Mouse (Mus musculus): Measurements from ENCODE around the gene Psd4. TPM values are rescaled to one million over a fixed set of nuclear protein-coding genes. Genes with fewer than 3 reads are reported as not detected.
A peak's percentile ranks its signal among the peaks of the same experiment; 100 is the strongest.

The Psd4 gene
- polyA plus RNA-seq, 1 experiment from 2014 or later = 6.3 TPM

GRCm38 (mm10) chr2:24453206-24453605 is 85.8 kb downstream of the Psd4 start:
- Histone ChIP-seq H3K36me3 (no peaks in the 10 kb centered on the region), H3K9me3 (no peaks in the 10 kb centered on the region), H3K4me2 (replicated peaks) (no peak overlapping the region), H3K4me1 (replicated peaks) (no peaks in the 10 kb centered on the region), H3K27ac (no peak overlapping the region), H3K4me3 (replicated peaks) (no peak overlapping the region), H3K9ac (no peak overlapping the region), H3K27me3 (replicated peaks) (no peaks in the 10 kb centered on the region)
- 70% methylated on average over 5 of the region's 5 CpGs for WGBS
- no peak for ATAC-seq

DNA sequence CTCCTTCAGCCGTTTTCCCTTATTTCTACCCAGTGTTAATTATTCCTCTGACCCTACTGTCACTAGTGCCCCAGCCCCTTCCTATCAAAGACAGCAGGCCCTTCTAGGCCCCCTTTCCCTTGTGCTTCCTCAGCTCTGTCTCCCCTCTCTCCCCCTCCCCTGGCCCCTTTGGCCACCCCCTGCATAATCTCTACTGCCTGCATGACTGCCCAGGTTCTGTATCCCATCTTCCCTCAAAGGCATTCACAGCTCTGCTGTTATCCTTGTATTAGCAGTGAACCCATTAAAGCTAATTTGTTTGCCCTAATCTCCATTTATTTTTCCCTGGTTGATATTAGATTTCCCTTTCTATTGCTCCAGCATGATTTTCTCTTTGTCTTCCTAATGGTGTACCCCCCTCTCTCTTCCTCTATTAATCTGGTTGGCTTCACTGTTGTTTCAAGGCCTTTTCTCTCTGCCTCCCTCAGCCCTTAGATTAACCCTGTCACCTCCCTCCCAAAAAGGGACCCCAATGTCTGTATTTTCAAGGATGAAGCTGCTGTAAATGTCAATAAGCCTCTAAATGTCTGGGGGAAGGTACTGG is 87.1 kb downstream of the Psd4 start:
- 0 out of 2 replicates have a peak, but pooled peaks have one; percentile 4 for ATAC-seq
- Histone ChIP-seq H3K4me2 (replicated peaks) (no peak overlapping the region), H3K4me1 (replicated peaks) (no peaks in the 10 kb centered on the region)

DNA sequence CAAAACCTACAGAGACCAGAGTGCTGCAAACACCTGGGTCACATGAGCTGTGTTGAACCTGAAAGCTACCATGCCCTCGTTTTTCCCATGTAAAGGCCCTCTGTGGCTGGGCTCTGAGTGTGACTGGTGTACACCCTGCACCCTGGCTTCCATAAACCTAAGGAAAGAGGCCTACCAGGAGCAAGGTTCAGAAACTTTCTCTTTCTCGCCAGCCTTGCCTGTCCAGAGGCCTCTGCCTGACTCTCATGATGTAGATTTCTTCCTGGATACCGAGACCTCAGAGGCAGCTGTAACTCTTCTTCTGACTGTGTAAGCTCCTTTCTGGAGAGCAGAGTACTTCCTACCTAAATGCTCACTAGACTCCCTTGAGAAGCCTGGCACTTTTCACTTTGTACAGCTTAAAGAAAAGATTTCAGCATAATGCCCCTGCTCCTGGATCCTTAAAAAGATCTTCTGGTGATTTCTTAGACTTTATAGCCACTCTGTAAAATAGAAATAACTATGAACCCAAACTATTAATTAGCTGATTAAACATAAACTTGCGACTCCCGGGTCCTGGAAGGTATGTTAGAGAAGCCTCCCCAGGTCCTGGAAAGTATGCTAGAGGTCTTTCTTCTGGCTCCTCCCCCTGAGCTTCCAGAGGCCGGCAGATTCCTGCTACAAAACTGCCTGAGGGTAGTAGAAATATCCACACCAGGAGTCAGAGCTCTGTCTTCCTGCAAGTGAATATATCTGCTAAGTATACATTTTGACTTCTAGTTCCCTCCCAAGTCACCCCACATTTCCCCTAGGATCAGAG is 87.9 kb downstream of the Psd4 start:
- no peak overlapping the region for H3K9ac ChIP-seq
- H3K9me3 ChIP-seq = no peaks in the 10 kb centered on the region
- 14% methylated on average over 6 of the region's 6 CpGs for WGBS
- H3K36me3 ChIP-seq = no peaks in the 10 kb centered on the region
- H3K4me2 ChIP-seq (replicated peaks) = no peak overlapping the region
- H3K27ac ChIP-seq = peak overlapping the region; percentile 49
- H3K4me1 ChIP-seq (replicated peaks) = 0 out of 2 replicates have a peak, but pooled peaks cover 3% of the 10 kb centered on the region
- no peak overlapping the region for H3K4me3 ChIP-seq (replicated peaks)
- H3K27me3 ChIP-seq (replicated peaks) = no peaks in the 10 kb centered on the region
- ATAC-seq = peak; percentile 93

More for the DNA sequence above, 87.1 kb downstream of the Psd4 start:
- Histone ChIP-seq H3K27ac (peak overlapping the region; percentile 49), H3K27me3 (replicated peaks) (no peaks in the 10 kb centered on the region), H3K36me3 (no peaks in the 10 kb centered on the region), H3K4me3 (replicated peaks) (no peak overlapping the region), H3K9ac (no peak overlapping the region), H3K9me3 (no peaks in the 10 kb centered on the region)
- 65% methylated on average over 1 of the region's 1 CpGs for WGBS

GRCm38 (mm10) chr2:24456841-24457240 is 89.5 kb downstream of the Psd4 start:
- no peak for ATAC-seq
- H3K4me3 ChIP-seq (replicated peaks) = no peak overlapping the region
- H3K4me2 ChIP-seq (replicated peaks) = no peak overlapping the region
- H3K4me1 ChIP-seq (replicated peaks) = 0 out of 2 replicates have a peak, but pooled peaks cover 7% of the 10 kb centered on the region
- no peaks in the 10 kb centered on the region for H3K9me3 ChIP-seq
- H3K27ac ChIP-seq = no peak overlapping the region
- H3K27me3 ChIP-seq (replicated peaks) = no peaks in the 10 kb centered on the region
- WGBS = 87% methylated on average over 4 of the region's 4 CpGs
- no peaks in the 10 kb centered on the region for H3K36me3 ChIP-seq
- no peak overlapping the region for H3K9ac ChIP-seq

GRCm38 (mm10) chr2:24460112-24460807 is 92.9 kb downstream of the Psd4 start:
- no peak overlapping the region for H3K4me3 ChIP-seq (replicated peaks)
- H3K27me3 ChIP-seq (replicated peaks) = no peaks in the 10 kb centered on the region
- peaks cover 7% of the 10 kb centered on the region; the same call in 1 of the 2 replicates for H3K4me1 ChIP-seq (replicated peaks)
- peak overlapping the region; percentile 41; the same call in 1 of the 2 replicates for H3K27ac ChIP-seq
- H3K9me3 ChIP-seq = no peaks in the 10 kb centered on the region
- no peaks in the 10 kb centered on the region for H3K36me3 ChIP-seq
- WGBS = 12% methylated on average over 9 of the region's 9 CpGs
- peak overlapping the region; percentile 49 for H3K4me2 ChIP-seq (replicated peaks)
- ATAC-seq = no peak
- H3K9ac ChIP-seq = no peak overlapping the region

DNA sequence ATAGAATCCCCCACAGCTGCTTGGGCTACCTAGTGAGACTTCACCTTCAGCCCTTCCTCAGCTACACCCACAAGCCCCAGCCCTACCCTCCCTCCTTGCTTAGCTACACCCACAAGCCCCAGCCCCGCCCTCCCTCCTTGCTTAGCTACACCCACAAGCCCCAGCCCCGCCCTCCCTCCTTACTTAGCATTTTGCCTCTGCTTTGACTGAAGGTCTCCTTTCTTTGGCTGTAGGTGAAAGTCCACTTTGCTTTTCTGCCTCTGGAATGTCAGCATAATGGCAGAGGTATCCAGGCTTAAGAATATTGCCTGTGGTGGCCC is 93.4 kb downstream of the Psd4 start:
- Histone ChIP-seq H3K9me3 (no peaks in the 10 kb centered on the region), H3K4me3 (replicated peaks) (no peak overlapping the region), H3K4me2 (replicated peaks) (peak overlapping the region; percentile 49), H3K9ac (no peak overlapping the region), H3K4me1 (replicated peaks) (peaks cover 7% of the 10 kb centered on the region; the same call in 1 of the 2 replicates), H3K27me3 (replicated peaks) (no peaks in the 10 kb centered on the region), H3K36me3 (no peaks in the 10 kb centered on the region), H3K27ac (0 out of 2 replicates have a peak overlapping the region, but pooled peaks have one; percentile 41)
- peak; percentile 90 for ATAC-seq
- WGBS = 18% methylated on average over 2 of the region's 2 CpGs

Other genes starting within 250 kb of the Psd4 start
- not detected in 2 replicates for gene Il1f8, start 214.4 kb upstream of the Psd4 start, polyA plus RNA-seq (2015; fragmentation: Nextera tagmentation; extraction: Ambion mirVana)
- not detected in 2 replicates for gene Il1f9, start 181.1 kb upstream of the Psd4 start, polyA plus RNA-seq (2015; fragmentation: Nextera tagmentation; extraction: Ambion mirVana)
- gene Il1f6, start 152.2 kb upstream of the Psd4 start, polyA plus RNA-seq (2015; fragmentation: Nextera tagmentation; extraction: Ambion mirVana) = not detected in 2 replicates
- gene Il1f5, start 90.6 kb upstream of the Psd4 start, polyA plus RNA-seq (2015; fragmentation: Nextera tagmentation; extraction: Ambion mirVana) = not detected in 2 replicates
- not detected in 2 replicates for gene Il1f10, start 76.4 kb upstream of the Psd4 start, polyA plus RNA-seq (2015; fragmentation: Nextera tagmentation; extraction: Ambion mirVana)
- gene Il1rn, start 30.7 kb upstream of the Psd4 start, polyA plus RNA-seq (2015; fragmentation: Nextera tagmentation; extraction: Ambion mirVana) = 0.68 and 2.4 TPM in 2 replicates
- 0.73 and 1.1 TPM in 2 replicates for gene Pax8, start 108.0 kb downstream of the Psd4 start, polyA plus RNA-seq (2015; fragmentation: Nextera tagmentation; extraction: Ambion mirVana)